Mouse (Mus musculus) 3134 (cell line): ENCODE data around the gene Ndufaf8.

ENCODE experiments used
- DNase-seq: peaks from one replicate; pipeline ENCODE4 v3.0.0-alpha.2; 2011; ENCODE audit warnings: low spot score; ENCODE audit not compliant: insufficient read length; ENCODE audit errors: extremely low read depth

Gene Ndufaf8

DNA sequence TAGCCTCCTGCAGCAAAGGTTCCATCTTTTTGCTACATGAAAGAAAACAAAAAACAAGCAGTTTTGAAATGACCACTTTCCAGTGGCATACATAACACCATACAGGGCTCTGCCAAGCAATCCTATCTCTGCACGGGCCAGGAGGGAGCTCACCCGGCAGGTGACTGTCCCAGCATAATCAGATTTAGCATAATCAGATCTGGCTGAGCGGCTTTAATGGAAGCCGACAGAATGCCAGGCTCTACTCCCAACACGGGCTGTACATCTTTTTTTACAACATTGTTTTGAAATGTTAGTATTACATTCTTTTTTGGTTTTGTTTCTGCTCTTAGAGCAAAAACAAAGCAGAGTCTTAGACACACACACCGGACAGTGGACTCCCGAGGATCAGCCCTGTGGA is 30.6 kb downstream of the Ndufaf8 start:
- no peak for DNase-seq

DNA sequence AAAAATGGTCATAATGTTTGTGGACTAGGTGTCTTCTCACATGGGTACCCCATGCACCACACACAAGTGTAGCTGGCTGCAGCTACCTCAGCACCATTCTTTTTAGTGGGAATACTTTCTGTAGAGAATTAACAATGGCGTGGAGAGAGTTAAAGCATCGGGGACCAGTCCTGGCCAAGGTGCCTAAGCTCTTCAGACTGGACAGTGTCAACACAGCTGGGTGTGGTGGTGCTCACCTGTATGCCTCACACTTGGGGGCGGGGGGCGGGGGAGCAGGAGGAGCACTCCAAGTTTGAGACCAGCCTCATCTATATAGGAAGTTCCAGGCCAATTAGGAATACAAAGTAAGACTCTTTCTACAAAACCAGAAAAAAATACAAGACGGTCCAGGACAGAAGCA is 35.4 kb downstream of the Ndufaf8 start:
- DNase-seq = no peak

DNA sequence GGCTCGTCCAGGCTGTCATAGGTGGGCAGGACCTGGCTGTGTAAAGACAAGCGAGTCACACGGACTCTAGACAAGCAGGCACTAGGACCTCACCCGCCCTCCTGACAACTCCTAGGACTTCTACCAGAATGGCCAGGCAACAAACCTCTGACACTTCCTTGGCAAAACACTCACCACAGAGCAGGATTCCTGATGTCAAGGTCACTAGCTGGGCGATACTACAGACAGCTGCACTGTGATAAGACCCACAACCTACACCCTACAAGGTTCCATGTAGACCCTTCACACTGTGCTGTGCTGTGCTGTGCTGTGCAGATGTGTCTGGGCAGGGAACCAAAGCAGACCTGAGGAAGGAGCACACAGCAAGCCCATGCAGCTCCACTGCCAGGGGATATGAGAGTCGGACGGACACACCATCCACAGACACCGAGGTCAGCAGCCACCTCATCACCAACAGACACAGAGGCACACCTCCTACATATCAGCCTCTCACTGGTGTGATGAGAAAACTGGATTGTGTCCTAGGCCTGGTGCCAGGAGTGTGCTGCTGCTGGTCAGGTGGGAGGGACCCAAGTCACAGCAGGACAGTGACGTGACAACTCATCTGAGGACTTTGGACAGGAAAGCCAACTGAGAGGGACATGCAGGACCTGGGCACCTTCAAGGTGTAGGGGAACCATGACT is 36.3 kb downstream of the Ndufaf8 start:
- no peak for DNase-seq

DNA sequence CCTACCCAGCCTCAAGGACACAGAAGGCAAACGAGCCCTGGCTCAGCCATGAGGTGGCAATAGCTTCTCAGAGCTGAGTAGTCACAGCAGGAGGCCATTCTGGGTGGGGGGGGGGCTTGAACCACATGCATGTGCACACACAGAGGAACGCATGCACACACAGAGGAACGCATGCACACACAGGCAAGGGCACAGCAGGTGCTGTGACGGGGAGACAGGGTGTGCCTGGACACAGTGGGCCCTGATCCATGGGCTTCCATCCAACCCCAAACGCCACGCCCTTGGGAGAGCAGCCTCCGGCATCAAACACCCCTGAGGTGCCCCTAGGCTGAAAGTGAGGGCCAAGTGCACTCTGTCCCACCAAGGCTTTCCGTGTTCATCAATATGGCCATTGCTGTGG is 37.5 kb downstream of the Ndufaf8 start:
- no peak for DNase-seq

DNA sequence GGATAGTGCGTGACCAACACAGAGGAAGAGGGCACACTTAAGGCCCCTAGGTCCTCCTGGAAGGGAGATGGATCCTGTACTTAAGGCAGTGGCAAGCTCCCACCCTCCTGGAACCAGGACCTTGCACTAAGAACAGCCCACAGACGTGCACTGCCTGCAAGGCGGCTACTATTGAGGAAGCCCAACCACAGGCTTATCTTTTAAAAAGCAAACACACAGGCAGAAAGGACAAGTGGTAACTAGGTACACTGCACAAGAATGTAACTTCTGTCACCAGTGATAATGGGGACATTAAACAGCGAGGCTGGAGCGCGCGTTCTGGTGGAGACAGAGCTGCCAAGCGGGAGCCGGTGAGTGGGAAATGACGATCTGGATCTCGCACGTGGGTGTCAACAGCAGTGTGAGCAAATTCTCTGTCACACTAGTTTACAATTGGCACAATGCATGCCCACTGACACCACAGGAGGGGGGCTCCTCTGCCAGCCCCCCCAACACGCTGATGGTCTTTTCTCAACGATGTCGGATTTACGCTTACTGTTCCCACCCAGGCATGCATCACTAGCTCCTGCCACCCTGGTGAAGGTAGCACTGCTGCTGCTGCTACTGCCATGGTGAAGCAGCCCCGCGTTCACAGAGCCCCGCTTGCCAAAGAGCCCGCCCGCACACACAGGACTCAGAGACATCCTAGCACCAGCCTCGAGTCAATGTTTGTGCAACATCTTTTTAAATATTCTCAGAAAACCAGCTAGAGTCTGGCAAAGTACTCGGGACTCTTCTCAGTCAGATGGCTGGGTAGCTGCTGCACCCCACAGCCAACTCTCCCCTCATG is 38.3 kb downstream of the Ndufaf8 start:
- DNase-seq = no peak

DNA sequence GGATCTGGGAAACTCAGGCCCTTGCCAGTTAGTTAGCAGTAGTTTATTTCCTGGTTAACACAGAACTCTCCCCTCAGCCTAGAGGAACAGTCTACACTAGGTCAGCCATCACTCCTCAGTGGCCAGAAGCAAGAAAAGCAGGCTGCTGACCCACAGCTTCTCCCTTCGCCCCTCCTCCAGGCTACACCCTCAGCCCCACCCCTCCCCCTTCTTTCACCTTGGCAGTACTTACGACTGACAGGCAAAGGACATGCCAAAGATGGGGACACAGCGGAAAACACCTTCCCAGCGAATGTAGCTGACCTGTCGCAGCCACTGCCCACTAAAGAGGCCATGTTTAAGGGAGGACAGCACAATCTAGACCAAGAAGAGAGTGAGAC is 38.9 kb downstream of the Ndufaf8 start:
- DNase-seq = no peak

DNA sequence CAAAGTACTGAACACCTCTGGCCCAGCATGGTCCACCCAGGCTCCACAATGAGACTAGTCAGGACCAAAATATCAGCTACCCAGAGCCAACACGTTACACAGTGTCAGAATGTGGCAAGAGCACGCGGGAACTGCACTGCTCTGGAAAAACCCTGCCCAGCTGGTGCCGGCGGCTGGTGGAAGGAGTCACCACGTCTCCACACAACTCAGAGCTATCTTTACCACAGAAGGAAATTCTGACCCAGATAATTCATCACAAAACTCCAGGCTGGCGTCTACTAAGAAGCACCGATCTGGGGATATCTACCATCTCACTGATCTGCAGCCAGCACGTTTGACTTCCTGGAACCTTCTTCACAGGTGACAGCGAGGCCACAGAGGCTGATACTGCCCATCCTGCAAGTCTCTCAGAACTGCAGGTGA is 40.6 kb downstream of the Ndufaf8 start:
- DNase-seq = no peak

DNA sequence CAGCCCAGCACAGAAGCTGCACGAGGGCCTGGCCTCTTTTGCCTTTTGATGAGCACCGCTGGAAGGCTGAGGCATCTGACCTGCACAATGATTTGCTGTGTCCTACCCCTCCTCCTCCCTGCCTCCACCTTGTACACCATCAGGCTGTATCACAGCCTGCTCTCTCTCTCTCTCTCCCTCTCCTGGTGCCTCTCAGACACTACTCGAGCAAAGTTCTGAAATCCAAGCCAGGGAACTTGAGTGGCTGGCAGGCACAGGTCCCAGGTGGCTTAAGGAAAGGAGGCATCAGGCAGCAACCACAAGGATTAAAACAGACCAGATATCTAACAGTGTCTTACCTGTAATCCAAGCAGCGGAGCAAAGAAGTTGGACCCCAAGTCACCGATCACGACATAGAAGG is 41.5 kb downstream of the Ndufaf8 start:
- no peak for DNase-seq

DNA sequence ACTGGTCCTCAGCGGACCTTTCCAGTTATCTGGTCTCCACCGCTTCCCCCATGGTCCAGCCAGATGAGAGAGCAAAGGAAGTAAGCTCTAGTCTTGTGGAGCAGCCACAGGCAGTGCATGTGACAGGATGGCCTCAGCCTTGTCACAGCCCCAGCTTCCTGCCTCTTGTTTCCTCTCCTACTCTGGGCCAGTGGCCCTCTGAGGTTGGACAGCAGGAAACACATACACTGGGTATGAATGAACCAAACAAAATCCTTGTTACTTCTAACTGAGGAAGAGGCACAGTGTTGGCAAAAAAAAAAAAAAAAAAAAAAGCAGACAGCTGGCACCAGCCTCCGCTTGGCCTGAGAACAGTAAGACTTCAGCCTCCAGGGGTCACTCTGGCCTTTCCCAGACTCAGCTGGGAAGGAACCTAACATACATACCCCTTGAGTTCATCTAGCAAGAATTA is 43.9 kb downstream of the Ndufaf8 start:
- DNase-seq = no peak

DNA sequence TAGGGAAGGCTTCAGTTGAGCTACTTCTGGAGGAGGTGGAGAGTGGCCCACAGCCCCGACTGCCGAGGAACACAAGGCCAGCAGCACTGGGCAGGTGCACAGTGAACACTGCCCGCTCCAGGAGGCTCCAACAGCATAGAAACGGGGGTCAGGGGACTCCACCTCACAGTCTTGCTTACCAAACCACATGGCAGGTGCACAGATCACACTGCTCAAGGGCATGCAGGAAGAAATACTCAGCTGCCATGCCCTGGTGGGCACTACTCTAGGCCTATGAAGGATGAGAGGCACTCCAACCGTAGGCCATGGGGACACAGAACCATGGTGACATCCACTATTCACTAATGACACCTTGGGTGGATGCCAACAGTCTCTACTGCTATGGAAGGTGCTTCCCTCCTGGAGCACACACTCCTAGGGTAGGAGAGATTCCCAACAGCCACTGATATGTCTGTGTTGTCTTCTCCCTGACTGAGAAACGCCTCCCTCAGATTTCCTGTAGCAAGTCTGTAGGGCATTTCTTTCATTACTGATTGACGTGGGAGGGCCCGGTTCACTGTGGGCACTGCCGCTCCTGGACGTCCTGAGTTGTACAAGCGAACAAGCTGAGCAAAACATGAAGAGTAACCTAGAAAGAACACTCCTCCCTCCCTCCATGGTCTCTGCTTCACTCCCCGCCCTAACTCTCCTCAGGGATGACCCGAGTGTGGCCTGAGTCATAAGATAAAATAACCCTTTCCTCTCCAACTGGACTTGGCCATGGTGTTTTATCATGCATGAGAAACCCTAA is 45.2 kb downstream of the Ndufaf8 start:
- DNase-seq = no peak

DNA sequence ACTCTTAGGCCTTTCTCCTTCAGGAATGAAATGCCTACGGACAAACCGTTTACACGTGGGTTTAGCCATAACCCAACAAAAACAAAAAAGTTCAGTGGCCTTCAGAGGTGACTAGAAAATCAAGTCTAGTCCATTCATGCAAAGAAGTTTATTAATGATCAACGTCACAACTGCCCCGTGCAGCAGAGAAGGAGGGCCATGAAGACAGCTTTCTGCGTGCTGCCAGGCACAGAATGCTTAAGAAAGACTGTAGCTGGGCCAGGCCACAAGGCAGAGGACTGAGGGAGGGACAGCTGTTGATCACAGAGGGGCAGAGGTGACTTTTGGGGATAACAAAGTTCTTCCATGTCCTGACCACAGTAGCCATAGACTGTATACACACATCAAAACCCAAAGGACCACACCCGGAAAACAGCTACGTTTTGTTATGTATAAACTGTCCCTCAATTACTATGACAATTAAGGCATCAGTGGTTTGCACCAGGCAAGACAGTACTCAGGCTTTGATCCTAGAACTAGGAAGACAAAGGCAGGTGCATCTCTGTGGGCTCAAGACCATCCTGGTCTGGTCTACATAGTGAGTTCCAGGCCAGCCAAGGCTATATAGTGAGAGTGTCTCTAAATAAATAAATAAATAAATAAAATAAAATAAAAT is 49.6 kb downstream of the Ndufaf8 start:
- DNase-seq = no peak

DNA sequence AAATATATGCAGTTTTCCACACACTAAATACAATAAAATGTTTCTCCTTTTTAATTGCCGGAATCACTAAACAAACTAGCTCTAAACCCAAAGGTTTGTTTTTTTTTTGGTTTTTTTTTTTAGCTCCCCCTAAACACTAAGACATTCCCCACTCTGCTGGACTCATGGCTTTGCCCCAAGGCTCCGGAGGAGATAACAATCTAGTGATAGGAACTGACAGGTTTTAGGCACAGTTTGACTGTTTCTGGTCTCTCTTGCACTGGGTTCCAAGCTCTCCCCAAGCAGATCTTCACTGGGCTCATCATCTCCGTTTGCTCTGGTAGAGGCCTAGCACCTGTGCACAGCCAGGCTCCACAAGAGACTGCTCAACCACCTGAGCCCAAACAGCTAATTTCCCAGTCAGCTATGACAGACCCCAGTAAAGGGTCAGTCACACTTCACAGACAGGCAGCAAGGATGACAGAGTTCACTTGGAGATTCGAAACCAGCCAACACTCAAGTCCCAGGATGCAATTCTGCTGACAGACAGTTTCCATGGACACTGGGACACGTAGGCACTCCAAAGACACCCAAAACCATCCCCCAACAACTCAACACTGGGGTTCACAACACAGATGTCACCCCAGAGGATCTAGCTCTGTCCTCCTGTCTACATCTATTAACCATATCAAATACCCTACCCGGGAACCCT is 50.9 kb downstream of the Ndufaf8 start:
- DNase-seq = no peak
